Mouse (Mus musculus) frontal cortex, adult 2 months (tissue): ENCODE measurements around the gene Anln. TPM values are rescaled to one million over a fixed set of nuclear protein-coding genes. Genes with fewer than 3 reads are reported as not detected.
"Not testable (repeated sequence)": the region's sequence is repeated elsewhere in the genome, so short reads cannot be mapped to it uniquely, and the experiment has no call there.

Experiments used
- DNase-seq, 2 experiments: peaks; one replicate each; pipeline ENCODE4 v3.0.0; 2022; ENCODE audit warnings: low spot score in 1 of 2; ENCODE audit errors: extremely low spot score in 1 of 2
- polyA plus RNA-seq: library from polyadenylated mRNA; depleted of rRNA; stranded (reverse); fragments of >200 nt; gene quantifications from 2 replicates; pipeline ENCODE4 v1.2.3, GENCODE M21; 2012; rRNA removed

Anln gene
- polyA plus RNA-seq, 1 experiment: 7.9 TPM

GRCm38 (mm10) chr9:22327099-22327474 is 61.9 kb downstream of the Anln start:
- no peak for DNase-seq

GRCm38 (mm10) chr9:22324579-22324978 is 64.4 kb downstream of the Anln start:
- DNase-seq: no peak

- no peak for DNase-seq
Observed at GRCm38 (mm10) chr9:22322381-22323211, 66.4 kb downstream of the Anln start.

- DNase-seq: no peak
Observed at GRCm38 (mm10) chr9:22319109-22319508, 69.9 kb downstream of the Anln start.

GRCm38 (mm10) chr9:22316047-22316446 is 72.9 kb downstream of the Anln start:
- not testable (repeated sequence) for DNase-seq

- no peak for DNase-seq
Observed at GRCm38 (mm10) chr9:22314066-22314465, 74.9 kb downstream of the Anln start.

GRCm38 (mm10) chr9:22313218-22313617 is 75.8 kb downstream of the Anln start:
- no peak for DNase-seq

- DNase-seq: no peak
Observed at GRCm38 (mm10) chr9:22309651-22310050, 79.3 kb downstream of the Anln start.

GRCm38 (mm10) chr9:22307920-22308262 is 81.1 kb downstream of the Anln start:
- not testable (repeated sequence) for DNase-seq

- DNase-seq: peak; percentile 93 to 95
Observed at GRCm38 (mm10) chr9:22307156-22307919, 81.7 kb downstream of the Anln start, which contains the start of gene Zfp810. Gene Zfp810 (minus strand): TSS chr9:22307648.

GRCm38 (mm10) chr9:22306726-22307125 is 82.3 kb downstream of the Anln start:
- DNase-seq: peak in 1 of 2 experiments; percentile 27

- DNase-seq: no peak
Observed at GRCm38 (mm10) chr9:22302199-22302598, 86.8 kb downstream of the Anln start.

Other genes starting within 250 kb of the Anln start
- 93.7 and 106 TPM in 2 replicates for gene Pigyl, start 232.3 kb downstream of the Anln start, polyA plus RNA-seq
- 0.04 TPM in 1 of 2 replicates, not detected in the other for gene Zfp872, start 201.1 kb downstream of the Anln start, polyA plus RNA-seq
- gene Zfp809, start 163.5 kb downstream of the Anln start, polyA plus RNA-seq: 16.8 and 17.4 TPM in 2 replicates
- gene Zfp599, start 129.3 kb downstream of the Anln start, polyA plus RNA-seq: 1.3 and 1.7 TPM in 2 replicates
- gene Zfp810, start 81.5 kb downstream of the Anln start, polyA plus RNA-seq: 17.6 and 21.3 TPM in 2 replicates
- gene 9530077C05Rik, start 22.3 kb upstream of the Anln start, polyA plus RNA-seq: 8.8 TPM in 2 replicates
- gene Gm17545, start 65.1 kb upstream of the Anln start, polyA plus RNA-seq: not detected in 2 replicates
- 57.3 and 73.6 TPM in 2 replicates for gene Rp9, start 80.6 kb upstream of the Anln start, polyA plus RNA-seq
- gene Bbs9, start 86.5 kb upstream of the Anln start, polyA plus RNA-seq: 14.0 and 14.3 TPM in 2 replicates